Mouse (Mus musculus) regulatory T cell (primary cell): ENCODE measurements around the gene Mdh1b.

Source experiments
- in situ Hi-C: fragments of 300-600 bp; cut with MboI, MseI; formaldehyde crosslinking; loops from one replicate; pipeline ENCODE4 v1.15.1; 2025; ENCODE audit warnings: high pct_unique_total_duplicates

Gene Mdh1b

DNA sequence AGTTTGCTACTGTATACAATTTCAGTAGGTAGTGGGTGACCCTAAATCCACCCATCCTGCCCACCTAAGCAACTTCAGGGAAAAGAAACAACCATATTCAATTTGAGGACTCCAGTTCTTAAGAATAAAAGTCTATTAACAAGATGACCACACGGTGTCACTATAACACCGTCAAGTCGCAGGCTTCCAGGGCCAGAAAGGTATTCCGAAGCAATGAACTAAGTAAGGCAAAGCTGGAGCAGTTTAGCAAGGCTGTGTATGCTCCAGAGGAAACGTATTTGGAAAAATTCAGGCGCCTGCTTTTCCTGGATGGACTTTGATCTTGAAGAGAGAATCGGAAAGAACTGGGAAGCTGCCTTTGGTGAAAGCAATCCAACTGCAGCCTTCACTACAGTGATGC is 70.5 kb downstream of the Mdh1b start:
- in situ Hi-C loops, result loop anchor here (10.0 kb wide), 1 partner anchor 1335 kb away; no protein-coding TSS in a partner anchor

DNA sequence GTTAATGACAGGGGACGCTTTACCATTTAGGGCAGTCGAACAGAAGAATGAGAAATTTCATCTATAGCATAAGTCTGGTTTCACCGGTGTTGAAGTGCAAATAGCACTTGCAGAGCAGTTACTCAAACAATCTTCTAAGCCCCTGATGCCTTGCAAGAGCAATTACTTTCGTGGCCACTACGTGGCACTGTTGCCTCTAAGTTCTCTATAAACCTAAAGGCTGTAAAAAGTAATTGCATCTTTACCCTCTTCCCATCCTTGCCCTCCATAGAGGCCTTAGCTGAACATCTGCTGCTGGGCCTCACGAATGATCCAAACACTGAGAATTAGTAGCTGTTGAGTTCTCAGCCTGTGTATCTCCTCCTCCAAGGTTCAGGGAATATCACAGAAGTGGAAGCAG is 72.1 kb downstream of the Mdh1b start:
- in situ Hi-C loops, result loop anchor here (10.0 kb wide), 1 partner anchor 1337 kb away; no protein-coding TSS in a partner anchor
